Mouse (Mus musculus) embryonic facial prominence, embryonic 10.5 days (tissue): Measurements from ENCODE around the gene Rbm8a. TPM values are rescaled to one million over a fixed set of nuclear protein-coding genes. Genes with fewer than 3 reads are reported as not detected.

ENCODE experiments used
- DNase-seq: peaks from one replicate; pipeline ENCODE4 v3.0.0-alpha.2; 2017; ENCODE audit warnings: low spot score
- H3K27ac ChIP-seq: fragments of 300-500 bp; sonication (generic); replicated peaks from 2 replicates; pipeline ENCODE4 v1.5.1; 2016; ENCODE audit warnings: mild to moderate bottlenecking
- H3K27me3 ChIP-seq: fragments of 300-500 bp; sonication (generic); replicated peaks from 2 replicates; pipeline ENCODE4 v1.6.1; 2016; ENCODE audit warnings: low read depth, mild to moderate bottlenecking; ENCODE audit not compliant: poor library complexity, severe bottlenecking
- H3K36me3 ChIP-seq: fragments of 300-500 bp; sonication (generic); replicated peaks from 2 replicates; pipeline ENCODE4 v1.6.1; 2016; ENCODE audit warnings: mild to moderate bottlenecking, moderate library complexity
- H3K4me1 ChIP-seq: fragments of 300-500 bp; sonication (generic); 2 replicates; pipeline ENCODE4 v1.6.1; 2016
- H3K4me3 ChIP-seq: fragments of 300-500 bp; sonication (generic); 2 replicates; pipeline ENCODE4 v1.5.1; 2016; ENCODE audit warnings: mild to moderate bottlenecking, moderate library complexity
- H3K9me3 ChIP-seq: fragments of 300-500 bp; sonication (generic); 2 replicates; pipeline ENCODE4 v1.6.1; 2016; ENCODE audit warnings: mild to moderate bottlenecking
- WGBS: fragments of 180-500 bp; shearing (Covaris S2); methylation state at CpG from one replicate; pipeline ENCODE4 v1.1.7; 2016; 5-methylcytosine and 5-hydroxymethylcytosine counted together
- polyA plus RNA-seq: library from polyadenylated mRNA; unstranded; fragments of >200 nt; fragmentation: Nextera tagmentation; extraction: Ambion mirVana; gene quantifications from 2 replicates; pipeline ENCODE4 v1.2.1, GENCODE M21; 2016

Gene Rbm8a
- polyA plus RNA-seq, 1 experiment from 2014 or later, result 242 TPM

GRCm38 (mm10) chr3:96679159-96679674 lies 49.5 kb downstream of the Rbm8a start:
- Histone ChIP-seq H3K4me3 (no peak overlapping the region), H3K4me1 (peaks cover 17% of the 10 kb centered on the region), H3K27ac (no peak overlapping the region), H3K36me3 (no peaks in the 10 kb centered on the region), H3K9me3 (no peaks in the 10 kb centered on the region), H3K27me3 (peaks cover 61% of the 10 kb centered on the region)
- no peak for DNase-seq
- 25% methylated on average over 5 of the region's 5 CpGs for WGBS

- DNase-seq, result no peak
- Histone ChIP-seq H3K4me3 (no peak overlapping the region), H3K27ac (no peak overlapping the region), H3K27me3 (peaks cover 73% of the 10 kb centered on the region), H3K36me3 (no peaks in the 10 kb centered on the region), H3K9me3 (no peaks in the 10 kb centered on the region), H3K4me1 (peaks cover 18% of the 10 kb centered on the region)
- 20% methylated on average over 12 of the region's 12 CpGs for WGBS
These were observed 50.7 kb downstream of the Rbm8a start for GRCm38 (mm10) chr3:96680269-96680956.

Other genes with a start within 250 kb of the Rbm8a start
- gene BC107364, start 177.6 kb upstream of the Rbm8a start, polyA plus RNA-seq, result not detected in 2 replicates
- gene Hfe2, start 104.8 kb upstream of the Rbm8a start, polyA plus RNA-seq, result 1.4 and 1.5 TPM in 2 replicates
- gene Txnip, start 72.0 kb upstream of the Rbm8a start, polyA plus RNA-seq, result 31.2 and 34.9 TPM in 2 replicates
- 1.6 and 1.9 TPM in 2 replicates for gene Gm16253, start 52.9 kb upstream of the Rbm8a start, polyA plus RNA-seq
- gene Polr3gl, start 35.8 kb upstream of the Rbm8a start, polyA plus RNA-seq, result 30.0 and 33.1 TPM in 2 replicates
- gene Ankrd34a, start 33.3 kb upstream of the Rbm8a start, polyA plus RNA-seq, result 0.66 and 0.99 TPM in 2 replicates
- 5.2 and 5.6 TPM in 2 replicates for gene Lix1l, start 28.8 kb upstream of the Rbm8a start, polyA plus RNA-seq
- 41.6 and 41.9 TPM in 2 replicates for gene Pex11b, start 5.4 kb downstream of the Rbm8a start, polyA plus RNA-seq
- gene Gm42957, start 5.5 kb downstream of the Rbm8a start, polyA plus RNA-seq, result 0.09 TPM in 2 replicates
- gene Itga10, start 15.7 kb downstream of the Rbm8a start, polyA plus RNA-seq, result 0.39 and 0.55 TPM in 2 replicates
- 0.11 and 0.14 TPM in 2 replicates for gene Ankrd35, start 40.2 kb downstream of the Rbm8a start, polyA plus RNA-seq
- gene Pias3, start 66.5 kb downstream of the Rbm8a start, polyA plus RNA-seq, result 45.2 and 53.4 TPM in 2 replicates
- 12.9 and 13.0 TPM in 2 replicates for gene Nudt17, start 78.6 kb downstream of the Rbm8a start, polyA plus RNA-seq
- 44.1 and 47.6 TPM in 2 replicates for gene Polr3c, start 97.7 kb downstream of the Rbm8a start, polyA plus RNA-seq
- gene Rnf115, start 97.7 kb downstream of the Rbm8a start, polyA plus RNA-seq, result 66.8 and 69.7 TPM in 2 replicates
- 0.24 TPM in 1 of 2 replicates, not detected in the other for gene Pdzk1, start 199.4 kb downstream of the Rbm8a start, polyA plus RNA-seq
- gene Cd160, start 199.4 kb downstream of the Rbm8a start, polyA plus RNA-seq, result 0.14 and 0.19 TPM in 2 replicates